Mouse (Mus musculus) kidney, adult 18-20 months (tissue): ENCODE results near the gene Aldh1b1.
A peak's percentile ranks its signal among the peaks of the same experiment; 100 is the strongest.

ENCODE experiments used
- DNase-seq: peaks from one replicate; pipeline ENCODE4 v3.0.0; 2021

The Aldh1b1 gene

GRCm38 (mm10) chr4:45785959-45786358 is 12.9 kb upstream of the Aldh1b1 start:
- DNase-seq, result no peak

- DNase-seq, result no peak
Measured at GRCm38 (mm10) chr4:45786674-45787073, 12.1 kb upstream of the Aldh1b1 start.

- no peak for DNase-seq
Measured at GRCm38 (mm10) chr4:45788446-45789081, 10.3 kb upstream of the Aldh1b1 start.

GRCm38 (mm10) chr4:45789263-45789958 is 9.4 kb upstream of the Aldh1b1 start:
- DNase-seq, result peak; percentile 8

GRCm38 (mm10) chr4:45790018-45790417 is 8.8 kb upstream of the Aldh1b1 start:
- no peak for DNase-seq

- DNase-seq, result peak; percentile 32
Measured at GRCm38 (mm10) chr4:45795191-45795811, 3.5 kb upstream of the Aldh1b1 start.

GRCm38 (mm10) chr4:45796760-45797159 is 2.1 kb upstream of the Aldh1b1 start:
- no peak for DNase-seq

- DNase-seq, result no peak
Measured at GRCm38 (mm10) chr4:45799956-45800537, 1.2 kb downstream of the Aldh1b1 start.

- no peak for DNase-seq
Measured at GRCm38 (mm10) chr4:45802900-45803299, 4.1 kb downstream of the Aldh1b1 start.

GRCm38 (mm10) chr4:45808034-45808433 is 9.2 kb downstream of the Aldh1b1 start:
- DNase-seq, result no peak

- DNase-seq, result no peak
Measured at GRCm38 (mm10) chr4:45811250-45811649, 12.4 kb downstream of the Aldh1b1 start.

- DNase-seq, result peak; percentile 51
Measured at GRCm38 (mm10) chr4:45815542-45815941, 16.7 kb downstream of the Aldh1b1 start.

GRCm38 (mm10) chr4:45818814-45819207 is 20.0 kb downstream of the Aldh1b1 start:
- DNase-seq, result no peak

GRCm38 (mm10) chr4:45819208-45819931 is 20.5 kb downstream of the Aldh1b1 start:
- peak; percentile 3 for DNase-seq

GRCm38 (mm10) chr4:45820074-45820830 is 21.4 kb downstream of the Aldh1b1 start:
- DNase-seq, result peak; percentile 64

GRCm38 (mm10) chr4:45821995-45822394 is 23.2 kb downstream of the Aldh1b1 start:
- no peak for DNase-seq

- DNase-seq, result no peak
Measured at GRCm38 (mm10) chr4:45822781-45823575, 24.2 kb downstream of the Aldh1b1 start.

- DNase-seq, result no peak
Measured at GRCm38 (mm10) chr4:45824049-45824760, 25.4 kb downstream of the Aldh1b1 start.

- no peak for DNase-seq
Measured at GRCm38 (mm10) chr4:45824761-45825556, 26.1 kb downstream of the Aldh1b1 start.
